Mouse (Mus musculus): ENCODE measurements around the gene Fgf12. TPM values are rescaled to one million over a fixed set of nuclear protein-coding genes. Genes with fewer than 3 reads are reported as not detected.

Fgf12 gene
- polyA plus RNA-seq, 1 experiment: 18.0 TPM

GRCm38 (mm10) chr16:28140972-28141371, 611.9 kb downstream of the Fgf12 start:
- peak; percentile 37; the same call in 1 of the 2 replicates for TF ChIP-seq CTCF (IDR thresholded peaks at IDR 0.05; ENCODE audit: borderline replicate concordance, extremely low read depth, insufficient read depth, insufficient read length)
- TF ChIP-seq POLR2A (IDR thresholded peaks at IDR 0.05; ENCODE audit: borderline replicate concordance, extremely low read depth, insufficient read depth, insufficient read length, poor library complexity, severe bottlenecking): no peak
- peak; percentile 25 for DNase-seq (ENCODE audit: low read depth)

- TF ChIP-seq POLR2A (IDR thresholded peaks at IDR 0.05; ENCODE audit: borderline replicate concordance, extremely low read depth, insufficient read depth, insufficient read length, poor library complexity, severe bottlenecking) (no peak), CTCF (IDR thresholded peaks at IDR 0.05; ENCODE audit: borderline replicate concordance, extremely low read depth, insufficient read depth, insufficient read length) (no peak)
- DNase-seq (ENCODE audit: low read depth): peak; percentile 9
These were observed 625.9 kb downstream of the Fgf12 start for GRCm38 (mm10) chr16:28127006-28127405.

Other genes starting within 250 kb of the Fgf12 start
- 28.4 and 44.0 TPM in 2 replicates for gene Mb21d2, start 176.6 kb upstream of the Fgf12 start, polyA plus RNA-seq (2012; rRNA removed)